Mouse (Mus musculus) neural tube, embryonic 14.5 days (tissue): ENCODE results near the gene Hspb6. TPM values are rescaled to one million over a fixed set of nuclear protein-coding genes. Genes with fewer than 3 reads are reported as not detected.

Experiments used
- ATAC-seq: fragments of 200-750 bp; cut with Nextera tagmentation; 2 replicates; pipeline ENCODE4 v1.8.0; 2017; ENCODE audit warnings: low read depth, mild to moderate bottlenecking, moderate TSS enrichment, moderate library complexity
- H3K27ac ChIP-seq: fragments of 300-500 bp; sonication (generic); 2 replicates; pipeline ENCODE4 v1.5.1; 2014; ENCODE audit warnings: low read depth, mild to moderate bottlenecking, control low read depth, low read length, moderate library complexity, mixed read lengths
- H3K27me3 ChIP-seq: fragments of 300-500 bp; sonication (generic); 2 replicates; pipeline ENCODE4 v1.6.1; 2014; ENCODE audit warnings: low read length; ENCODE audit not compliant: control insufficient read depth, insufficient read depth
- H3K36me3 ChIP-seq: fragments of 300-500 bp; sonication (generic); 2 replicates; pipeline ENCODE4 v1.6.1; 2014; ENCODE audit warnings: low read length, mixed read lengths; ENCODE audit not compliant: control insufficient read depth, insufficient read depth
- H3K4me1 ChIP-seq: fragments of 300-500 bp; sonication (generic); 2 replicates; pipeline ENCODE4 v1.6.1; 2014; ENCODE audit warnings: low read length; ENCODE audit not compliant: control insufficient read depth, insufficient read depth
- H3K4me2 ChIP-seq: fragments of 300-500 bp; sonication (generic); 2 replicates; pipeline ENCODE4 v1.6.1; 2014; ENCODE audit warnings: mild to moderate bottlenecking, low read depth, low read length, control low read depth
- H3K4me3 ChIP-seq: fragments of 300-500 bp; sonication (generic); 2 replicates; pipeline ENCODE4 v1.5.1; 2014; ENCODE audit warnings: low read depth, low read length, control low read depth, mixed read lengths
- H3K9ac ChIP-seq: fragments of 300-500 bp; sonication (generic); replicated peaks from 2 replicates; pipeline ENCODE4 v1.6.1; 2014; ENCODE audit warnings: low read depth, mild to moderate bottlenecking, control low read depth, low read length, mixed read lengths
- H3K9me3 ChIP-seq: fragments of 300-500 bp; sonication (generic); 2 replicates; pipeline ENCODE4 v1.6.1; 2016; ENCODE audit warnings: low read length; ENCODE audit not compliant: control insufficient read depth
- WGBS: fragments of 180-500 bp; shearing (Covaris S2); extraction: QIAGEN DNeasy Blood & Tissue Kit; methylation state at CpG from one replicate; pipeline ENCODE4 v1.1.7; 2014; 5-methylcytosine and 5-hydroxymethylcytosine counted together
- polyA plus RNA-seq: library from polyadenylated mRNA; unstranded; fragments of >200 nt; fragmentation: Nextera tagmentation; extraction: Ambion mirVana; gene quantifications from 2 replicates; pipeline ENCODE4 v1.2.1, GENCODE M21; 2014

Gene Hspb6
- polyA plus RNA-seq, 1 experiment from 2014 or later: 8.4 TPM

DNA sequence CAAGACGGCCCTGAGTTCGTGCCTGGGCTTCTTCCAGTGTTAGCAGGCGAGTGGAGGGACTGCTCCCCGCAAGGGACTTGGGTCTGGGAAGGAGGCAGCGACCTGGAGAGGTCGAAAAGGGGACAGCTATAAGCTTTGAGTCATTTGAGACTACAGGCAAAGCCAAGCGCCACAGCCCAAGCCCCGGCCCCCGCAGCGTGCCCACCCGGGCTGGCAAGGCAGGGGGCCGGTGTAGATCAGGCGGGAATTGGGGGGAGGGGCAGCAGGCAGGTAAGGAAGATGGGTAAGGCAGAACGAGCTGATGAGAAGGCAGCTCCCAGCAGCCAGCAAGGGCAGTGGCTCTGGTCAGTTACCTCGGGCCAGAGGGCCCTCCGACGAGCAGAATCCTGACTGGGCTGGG lies 25.6 kb upstream of the Hspb6 start:
- Histone ChIP-seq H3K27ac (no peak overlapping the region), H3K4me1 (peaks cover 3% of the 10 kb centered on the region; the same call in 1 of the 2 replicates), H3K27me3 (no peaks in the 10 kb centered on the region), H3K36me3 (peaks cover 86% of the 10 kb centered on the region), H3K4me3 (no peak overlapping the region), H3K4me2 (no peak overlapping the region), H3K9me3 (no peaks in the 10 kb centered on the region), H3K9ac (no peak overlapping the region)
- WGBS: 26% methylated on average over 17 of the region's 17 CpGs
- ATAC-seq: no peak

GRCm38 (mm10) chr7:30526981-30527380 lies 25.0 kb upstream of the Hspb6 start:
- H3K9ac ChIP-seq: no peak overlapping the region
- ATAC-seq: no peak
- no peak overlapping the region for H3K4me2 ChIP-seq
- H3K27me3 ChIP-seq: no peaks in the 10 kb centered on the region
- 81% methylated on average over 14 of the region's 14 CpGs for WGBS
- H3K4me3 ChIP-seq: no peak overlapping the region
- H3K9me3 ChIP-seq: no peaks in the 10 kb centered on the region
- peaks cover 92% of the 10 kb centered on the region for H3K36me3 ChIP-seq
- H3K4me1 ChIP-seq: peaks cover 9% of the 10 kb centered on the region
- H3K27ac ChIP-seq: no peak overlapping the region

DNA sequence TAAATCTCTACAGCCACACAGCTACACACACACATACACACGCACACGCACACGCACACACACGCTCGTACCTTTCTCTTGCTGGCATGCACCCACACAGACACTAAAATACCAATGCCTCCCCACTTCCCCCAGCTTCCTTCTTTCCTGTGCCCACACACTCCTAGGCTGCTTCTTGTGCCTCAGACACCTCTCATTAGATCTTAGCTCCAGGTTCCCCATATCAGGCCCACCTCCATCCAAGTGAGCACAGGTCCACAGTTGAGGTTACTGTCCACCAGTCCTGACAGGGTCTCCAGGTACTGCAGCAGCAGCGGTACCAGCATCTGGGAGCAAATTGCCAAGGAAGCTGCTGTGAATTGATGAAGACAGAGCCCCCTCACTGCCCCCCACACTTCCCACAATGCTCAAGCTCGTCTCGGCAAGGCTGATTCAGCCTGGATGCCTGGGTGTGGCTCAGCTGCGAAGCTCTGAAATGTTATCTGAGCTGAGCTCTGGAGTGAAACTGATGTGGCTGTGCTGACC lies 20.6 kb upstream of the Hspb6 start:
- H3K27me3 ChIP-seq: no peaks in the 10 kb centered on the region
- H3K4me1 ChIP-seq: peaks cover 34% of the 10 kb centered on the region

GRCm38 (mm10) chr7:30532931-30533330 lies 19.0 kb upstream of the Hspb6 start:
- Histone ChIP-seq H3K4me3 (peak overlapping the region; percentile 92), H3K4me1 (peaks cover 34% of the 10 kb centered on the region), H3K9me3 (no peaks in the 10 kb centered on the region), H3K4me2 (peak overlapping the region; percentile 86), H3K27ac (no peak overlapping the region), H3K36me3 (peaks cover 46% of the 10 kb centered on the region), H3K27me3 (no peaks in the 10 kb centered on the region), H3K9ac (peak overlapping the region; percentile 2; the same call in 1 of the 2 replicates)
- no peak for ATAC-seq
- 9% methylated on average over 8 of the region's 8 CpGs for WGBS

More for the DNA sequence above, 20.6 kb upstream of the Hspb6 start:
- Histone ChIP-seq H3K36me3 (peaks cover 61% of the 10 kb centered on the region), H3K9ac (peak overlapping the region; percentile 16; the same call in 1 of the 2 replicates), H3K4me2 (peak overlapping the region; percentile 16; the same call in 1 of the 2 replicates), H3K27ac (no peak overlapping the region), H3K4me3 (no peak overlapping the region), H3K9me3 (no peaks in the 10 kb centered on the region)
- ATAC-seq: no peak
- 88% methylated on average over 9 of the region's 9 CpGs for WGBS

- peak; percentile 55 for ATAC-seq
Observed at GRCm38 (mm10) chr7:30533941-30534632, 17.9 kb upstream of the Hspb6 start.

DNA sequence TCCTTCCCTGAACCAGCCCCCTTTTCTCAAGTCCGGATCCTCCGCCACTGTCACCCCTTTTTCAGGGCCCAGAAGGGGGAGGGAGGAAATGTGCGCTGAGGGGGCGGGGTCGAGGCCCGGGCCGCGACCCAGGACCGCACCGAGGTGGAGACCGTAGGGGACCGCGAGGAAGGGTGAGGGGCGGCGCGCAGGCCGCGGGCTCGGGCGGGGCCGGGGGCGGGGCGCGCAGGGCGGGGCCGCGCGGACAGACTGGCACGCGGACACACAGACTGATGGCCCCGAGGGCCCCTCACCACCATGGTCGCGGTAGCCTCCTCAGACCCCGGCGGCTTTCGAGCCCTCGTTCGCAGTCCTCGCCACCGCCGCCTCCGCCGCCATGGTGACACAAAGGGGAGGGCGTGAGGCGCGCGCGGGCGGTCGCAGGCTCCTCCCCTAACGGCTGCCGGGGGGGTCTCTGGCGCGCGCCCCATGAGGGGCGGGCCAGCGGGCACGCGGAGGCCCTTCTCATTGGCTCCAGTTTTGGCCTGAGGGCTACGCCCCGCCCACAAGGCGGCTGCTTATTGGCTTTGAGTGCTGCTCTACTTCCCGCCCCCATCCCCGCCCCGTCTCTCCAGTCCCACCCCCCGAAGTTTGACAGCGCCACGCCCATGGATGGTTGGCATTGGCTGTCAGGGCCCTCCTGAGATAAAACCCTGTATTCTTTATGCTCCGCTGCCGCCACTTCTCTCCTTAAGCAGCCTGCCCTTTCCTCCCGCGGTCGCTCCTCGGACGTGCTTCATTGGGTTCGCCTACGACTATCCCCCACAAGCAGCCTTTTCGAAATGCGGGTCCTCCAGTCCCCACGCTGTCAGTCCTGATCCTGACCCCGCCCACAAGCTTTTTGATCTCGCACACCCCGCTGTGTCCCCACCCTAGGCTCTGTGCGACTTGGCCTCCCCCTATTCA lies 17.1 kb upstream of the Hspb6 start, which contains the start of gene Arhgap33:
TSS of gene Arhgap33 (minus strand) at position 428 of the 945 bp plus-strand sequence.
- H3K36me3 ChIP-seq: peaks cover 26% of the 10 kb centered on the region
- H3K4me2 ChIP-seq: peak within 1 kb of the TSS; percentile 86
- no peaks in the 10 kb centered on the region for H3K27me3 ChIP-seq
- H3K27ac ChIP-seq: peak within 1 kb of the TSS; percentile 90
- H3K4me3 ChIP-seq: peak within 1 kb of the TSS; percentile 92
- WGBS: 1% methylated on average over 65 of the region's 84 CpGs
- peak; percentile 91 for ATAC-seq
- H3K4me1 ChIP-seq: peaks cover 34% of the 10 kb centered on the region
- peak within 1 kb of the TSS; percentile 95 for H3K9ac ChIP-seq
- no peaks in the 10 kb centered on the region for H3K9me3 ChIP-seq

More at GRCm38 (mm10) chr7:30533941-30534632, 17.9 kb upstream of the Hspb6 start:
- Histone ChIP-seq H3K4me3 (peak overlapping the region; percentile 92), H3K9ac (peak overlapping the region; percentile 95), H3K27ac (peak overlapping the region; percentile 90), H3K4me2 (peak overlapping the region; percentile 86), H3K27me3 (no peaks in the 10 kb centered on the region), H3K4me1 (peaks cover 34% of the 10 kb centered on the region), H3K9me3 (no peaks in the 10 kb centered on the region), H3K36me3 (peaks cover 35% of the 10 kb centered on the region)
- 3% methylated on average over 23 of the region's 26 CpGs for WGBS

DNA sequence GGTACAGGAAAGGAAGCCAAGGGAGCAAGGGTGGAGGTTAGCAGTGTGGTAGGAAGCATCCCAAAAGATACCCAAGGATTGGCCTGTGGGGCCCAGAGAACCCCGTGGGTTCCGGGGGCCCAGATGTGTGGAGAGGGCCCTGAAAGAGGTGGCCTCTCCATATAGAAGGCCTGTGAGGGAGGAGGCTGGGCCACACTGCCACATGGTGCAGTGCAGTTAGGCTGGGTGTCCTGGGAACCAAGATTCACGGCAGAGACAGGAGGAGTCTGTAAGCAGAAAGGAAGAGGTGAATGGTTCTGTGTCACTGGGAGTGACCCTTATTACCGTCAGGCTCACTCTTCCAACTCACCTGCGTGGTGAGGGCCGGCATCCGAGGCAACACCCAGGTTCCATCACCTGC lies 11.4 kb upstream of the Hspb6 start:
- H3K4me3 ChIP-seq: no peak overlapping the region
- H3K27me3 ChIP-seq: no peaks in the 10 kb centered on the region
- no peak for ATAC-seq
- H3K9me3 ChIP-seq: no peaks in the 10 kb centered on the region
- no peak overlapping the region for H3K4me2 ChIP-seq
- WGBS: 87% methylated on average over 7 of the region's 7 CpGs
- H3K36me3 ChIP-seq: peaks cover 12% of the 10 kb centered on the region; the same call in 1 of the 2 replicates
- peaks cover 4% of the 10 kb centered on the region for H3K4me1 ChIP-seq
- no peak overlapping the region for H3K9ac ChIP-seq
- H3K27ac ChIP-seq: no peak overlapping the region

DNA sequence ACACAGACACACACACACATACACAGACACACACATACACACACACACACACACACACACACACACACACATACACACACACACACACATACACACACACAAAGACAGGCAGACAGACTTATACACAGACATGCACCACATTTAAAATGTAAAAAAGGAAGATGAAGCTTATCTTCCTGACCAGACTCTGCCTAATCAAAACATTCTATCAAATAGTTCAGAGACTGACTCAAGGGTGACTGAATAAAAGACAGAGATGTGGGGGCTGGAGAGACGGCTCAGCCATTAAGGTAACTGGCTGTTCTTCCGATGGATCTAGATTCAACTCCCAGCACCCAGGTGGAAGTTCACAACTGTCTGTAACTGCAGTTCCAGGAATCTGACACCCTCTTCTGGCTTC lies 7.7 kb upstream of the Hspb6 start:
- ATAC-seq: no peak
- no peaks in the 10 kb centered on the region for H3K4me1 ChIP-seq
- no peaks in the 10 kb centered on the region for H3K9me3 ChIP-seq
- 92% methylated on average over 2 of the region's 2 CpGs for WGBS
- no peaks in the 10 kb centered on the region for H3K27me3 ChIP-seq
- no peak overlapping the region for H3K9ac ChIP-seq
- no peak overlapping the region for H3K4me2 ChIP-seq
- no peak overlapping the region for H3K27ac ChIP-seq
- H3K36me3 ChIP-seq: peaks cover 17% of the 10 kb centered on the region
- no peak overlapping the region for H3K4me3 ChIP-seq
